Mouse (Mus musculus) myocyte (in vitro differentiated cells): ENCODE results near the gene Uap1.

ENCODE experiments used
- POLR2A ChIP-seq: IDR thresholded peaks from one replicate; pipeline ENCODE4 v1.6.1; 2011; ENCODE audit warnings: low read depth, mild to moderate bottlenecking, control low read depth, moderate library complexity; ENCODE audit not compliant: insufficient read length
- TCF12 ChIP-seq: IDR thresholded peaks from one replicate; pipeline ENCODE4 v1.6.1; 2011; ENCODE audit warnings: mild to moderate bottlenecking, control low read depth; ENCODE audit not compliant: poor library complexity, insufficient read depth, severe bottlenecking
- USF1 ChIP-seq: IDR thresholded peaks from one replicate; pipeline ENCODE4 v1.6.1; 2011; ENCODE audit warnings: low read depth, mild to moderate bottlenecking, control low read depth, moderate library complexity

DNA sequence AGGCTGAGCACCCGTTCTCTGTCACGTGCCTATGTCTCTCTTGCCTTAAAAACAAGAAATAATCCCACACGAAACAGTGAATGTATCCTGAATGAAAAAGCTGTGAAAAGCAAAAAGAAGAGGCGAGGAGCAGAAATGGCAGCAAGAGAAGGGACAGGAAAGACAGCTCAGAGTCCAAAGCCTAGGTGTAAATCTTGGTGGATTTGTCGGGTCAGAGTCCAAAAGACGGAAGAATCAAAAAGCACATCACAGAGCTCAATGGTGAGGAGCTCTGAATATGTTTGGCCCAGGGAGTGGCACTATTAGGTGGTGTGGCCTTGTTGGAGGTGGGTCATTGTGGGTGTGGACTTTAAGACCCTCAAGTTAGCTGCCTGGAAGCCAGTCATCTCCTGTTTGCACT lies 31.6 kb upstream of the Uap1 start:
- no peak for TF ChIP-seq POLR2A
- no peak for TF ChIP-seq USF1
- TF ChIP-seq TCF12: no peak
